Mouse (Mus musculus) large intestine, adult 2 months (tissue): ENCODE results near the gene Iars2. TPM values are rescaled to one million over a fixed set of nuclear protein-coding genes. Genes with fewer than 3 reads are reported as not detected.

Source experiments
- DNase-seq: peaks from one replicate; pipeline ENCODE4 v3.0.0-alpha.2; 2012; ENCODE audit warnings: low read depth, low spot score
- WGBS: fragments of 180-500 bp; shearing (Covaris S2); methylation state at CpG from one replicate; pipeline ENCODE4 v1.1.7; 2018; 5-methylcytosine and 5-hydroxymethylcytosine counted together
- polyA plus RNA-seq: library from polyadenylated mRNA; depleted of rRNA; stranded (reverse); fragments of >200 nt; gene quantifications from 2 replicates; pipeline ENCODE4 v1.2.3, GENCODE M21; 2012; rRNA removed

Iars2 gene
- polyA plus RNA-seq, result 19.5 and 22.2 TPM in 2 replicates

DNA sequence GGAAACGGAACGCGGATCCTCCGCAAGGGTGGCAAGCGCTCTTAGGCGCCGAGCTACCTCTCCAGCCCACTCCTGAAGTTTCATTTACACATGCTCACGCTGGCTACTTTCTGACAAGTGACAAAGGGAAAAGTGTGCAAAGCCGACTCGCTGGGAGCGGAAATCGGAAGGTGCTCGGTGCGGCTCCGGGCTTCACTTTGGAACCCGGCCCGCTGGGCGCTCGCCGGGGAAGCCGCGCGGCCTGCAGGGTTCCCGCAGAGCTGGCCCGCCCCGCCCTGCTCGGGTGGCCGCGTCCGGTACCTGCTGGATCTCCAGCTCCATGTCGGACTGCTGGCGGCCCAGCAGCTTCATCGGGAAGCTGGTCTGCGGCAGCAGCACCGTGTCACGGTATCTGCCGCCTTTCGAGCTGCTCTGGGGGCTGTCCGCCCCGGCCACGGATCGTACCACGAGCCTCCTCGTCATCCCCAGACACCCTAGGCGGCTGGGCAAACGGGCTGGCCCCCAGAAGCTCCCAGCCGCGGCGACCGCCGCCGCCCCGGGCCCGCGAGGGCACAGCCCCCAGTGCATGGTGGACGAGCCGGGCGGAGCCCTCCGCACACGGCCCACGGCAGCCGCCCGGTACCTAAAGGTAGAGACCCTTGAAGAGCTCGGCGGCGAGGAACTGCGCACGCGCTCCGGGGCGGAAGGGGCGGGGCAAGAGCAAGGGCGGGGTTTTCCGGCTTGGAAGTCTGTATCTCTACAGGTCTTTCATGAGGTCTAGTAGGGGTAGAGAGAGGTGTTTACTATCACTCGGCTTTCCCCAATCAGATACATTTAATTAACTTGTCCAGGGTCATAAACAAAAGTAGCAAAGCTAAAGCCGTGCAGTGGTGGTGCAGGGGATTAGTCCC is at the start of gene Iars2:
Gene Iars2 (minus strand): TSS at position 676 of the 890 bp plus-strand sequence.
- DNase-seq, result no peak
- under 1% methylated on average over 76 of the region's 76 CpGs for WGBS

GRCm38 (mm10) chr1:185377429-185377828 is 48.2 kb upstream of the Iars2 start:
- no peak for DNase-seq
- 74% methylated on average over 2 of the region's 2 CpGs for WGBS

GRCm38 (mm10) chr1:185376390-185376789 is 47.2 kb upstream of the Iars2 start:
- DNase-seq, result no peak

DNA sequence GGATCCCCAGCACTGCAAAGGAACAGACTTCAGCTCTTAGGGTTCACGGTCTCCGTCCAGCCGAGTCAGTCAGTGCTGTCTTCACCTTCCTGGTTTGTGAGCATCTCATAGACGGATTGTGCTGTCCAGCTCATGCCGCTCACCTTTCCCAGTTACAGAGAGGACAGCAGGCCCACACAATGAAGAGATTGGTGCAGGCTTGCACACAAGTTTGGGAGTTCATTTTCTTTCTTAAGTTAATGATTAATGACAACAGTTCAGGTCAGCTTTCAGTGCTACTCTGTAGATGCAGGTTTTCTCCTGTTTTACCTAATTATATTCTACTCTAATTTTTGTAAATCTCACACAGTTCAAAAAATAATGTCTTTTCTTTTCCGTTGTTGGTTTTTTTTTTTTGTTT is 40.8 kb upstream of the Iars2 start:
- 89% methylated on average over 6 of the region's 6 CpGs for WGBS
- DNase-seq, result no peak

DNA sequence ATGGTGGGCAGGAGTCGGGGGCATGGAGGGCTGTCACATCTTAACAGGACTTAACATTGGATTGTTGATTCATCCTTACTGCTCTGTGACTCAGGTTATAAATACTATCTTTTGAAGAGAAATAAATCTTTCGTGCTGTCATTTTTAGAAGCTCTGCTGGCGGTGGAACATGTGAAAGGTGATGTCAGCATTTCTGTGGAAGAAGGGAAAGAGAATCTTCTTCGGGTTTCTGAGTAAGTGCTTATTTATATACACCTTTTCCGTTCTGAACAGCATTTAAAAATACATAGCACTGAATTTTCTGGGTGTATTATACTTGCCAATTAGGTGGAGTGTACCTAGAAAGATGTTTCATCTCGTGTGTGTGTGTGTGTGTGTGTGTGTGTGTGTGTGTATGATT is 38.2 kb upstream of the Iars2 start:
- DNase-seq, result no peak
- WGBS, result 70% methylated on average over 6 of the region's 6 CpGs

DNA sequence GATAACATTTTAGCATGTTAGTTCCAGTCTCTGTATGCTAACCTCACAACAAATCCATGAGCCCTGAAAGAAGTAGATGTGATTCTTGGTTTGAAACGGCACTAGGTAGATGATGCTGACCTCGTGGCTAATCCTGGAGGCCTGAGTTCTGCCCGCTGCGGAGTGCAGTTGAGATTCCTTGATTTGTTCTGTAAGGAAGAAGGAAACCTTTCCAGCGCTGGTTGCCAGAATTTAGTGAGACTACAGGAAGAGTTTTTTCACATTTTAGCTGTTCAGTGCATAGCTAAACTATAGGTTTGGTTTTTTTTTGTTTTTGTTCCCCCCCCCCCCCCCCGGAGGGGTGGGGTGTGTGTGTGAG is 35.0 kb upstream of the Iars2 start:
- WGBS, result 24% methylated on average over 6 of the region's 6 CpGs
- no peak for DNase-seq

DNA sequence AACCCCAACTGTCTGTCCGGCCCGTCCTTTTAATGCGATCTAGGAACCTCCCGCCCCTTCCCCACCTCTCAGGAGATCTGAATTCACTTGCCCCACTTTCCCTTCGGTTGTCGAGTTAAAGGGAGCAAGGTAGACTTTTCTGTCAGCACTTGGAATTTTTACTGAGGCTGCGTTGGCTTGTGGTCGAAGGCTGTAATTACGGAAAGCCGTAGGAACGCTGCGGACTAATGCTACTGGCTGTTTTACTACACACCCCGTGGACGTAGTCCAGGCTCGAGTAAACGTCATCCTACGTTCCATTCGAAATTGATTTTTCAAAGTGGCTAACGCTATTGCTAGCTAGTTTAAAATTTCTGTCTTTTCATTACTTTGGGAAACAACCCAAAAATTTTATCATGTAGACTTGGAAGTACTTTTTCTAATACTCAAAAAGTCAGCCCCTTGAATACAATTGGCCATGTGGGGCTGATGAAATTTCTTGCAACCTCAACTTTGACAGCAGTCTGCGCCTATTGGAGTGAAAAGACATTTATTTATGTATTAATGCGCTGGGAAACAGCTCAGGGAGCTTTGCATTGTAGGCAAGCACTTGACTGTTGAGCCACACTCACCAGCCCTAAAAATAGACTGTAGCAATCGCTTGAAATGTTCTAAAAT is 34.5 kb upstream of the Iars2 start:
- DNase-seq, result peak; percentile 25
- WGBS, result 1% methylated on average over 22 of the region's 22 CpGs

DNA sequence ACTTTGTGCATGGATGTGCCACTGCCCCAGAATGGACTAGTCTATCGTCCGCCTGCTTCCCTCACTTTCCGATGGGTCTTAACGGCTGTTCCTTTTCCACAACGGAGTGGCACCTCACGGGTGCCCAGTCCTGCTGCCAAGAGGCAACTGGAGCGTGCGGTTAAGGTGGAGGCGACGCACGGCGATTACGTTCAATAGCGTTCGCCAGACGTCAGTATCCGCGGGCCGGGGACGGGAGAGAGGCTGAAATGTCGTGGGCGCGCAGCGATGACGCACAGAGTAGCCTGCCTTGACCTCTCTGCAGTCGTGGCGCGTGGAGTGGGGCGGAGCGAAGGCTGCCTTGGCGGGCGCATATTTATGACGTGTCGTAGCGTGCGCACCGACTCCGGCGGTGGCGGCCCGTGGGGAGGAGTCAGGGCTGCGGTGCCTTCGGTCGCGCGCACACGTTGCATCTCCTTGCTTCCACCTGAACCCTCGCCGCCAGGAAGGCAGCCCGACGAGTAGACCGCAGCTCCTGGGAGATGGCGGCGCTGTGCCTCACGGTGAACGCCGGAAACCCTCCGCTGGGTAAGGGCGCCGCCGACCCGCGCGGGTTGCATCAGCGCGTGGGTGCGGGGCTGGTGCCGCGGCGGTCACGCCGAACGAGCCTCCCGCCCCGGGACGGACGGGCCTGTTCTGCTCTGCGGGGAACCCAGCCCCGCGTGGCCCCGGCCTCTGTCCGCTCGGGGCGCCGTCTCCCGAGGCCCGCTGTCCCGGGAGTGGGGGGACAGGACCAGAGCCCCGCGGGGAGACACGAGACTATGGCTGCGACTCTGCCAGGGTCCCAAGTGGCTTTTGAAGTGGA is 33.7 kb upstream of the Iars2 start, which contains the start of gene Eprs:
Gene Eprs (plus strand): TSS at position 368 of the 844 bp plus-strand sequence.
- WGBS, result under 1% methylated on average over 92 of the region's 92 CpGs
- peak; percentile 90 for DNase-seq

DNA sequence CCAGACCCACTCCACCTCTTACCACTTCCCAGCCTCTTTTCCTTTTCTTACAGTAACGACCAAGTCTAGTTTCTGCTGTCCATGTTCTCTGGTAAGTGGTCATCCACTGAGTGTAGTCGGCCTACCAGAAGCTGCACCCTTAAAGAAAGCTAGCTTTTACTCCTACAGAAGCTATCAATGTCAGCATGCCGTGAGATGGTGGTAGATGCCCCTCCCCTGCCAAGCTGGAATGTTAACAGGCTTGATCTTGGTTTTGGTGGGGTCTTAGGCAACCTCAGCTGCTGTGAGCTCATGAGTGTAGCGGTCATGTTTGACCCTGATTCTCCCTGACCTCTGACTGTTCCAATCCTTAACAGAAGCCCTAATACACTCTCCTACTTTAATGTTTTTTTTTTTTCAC is 29.0 kb upstream of the Iars2 start:
- 84% methylated on average over 4 of the region's 4 CpGs for WGBS
- no peak for DNase-seq

- no peak for DNase-seq
- 95% methylated on average over 8 of the region's 8 CpGs for WGBS
Observed at GRCm38 (mm10) chr1:185356246-185356645, 27.1 kb upstream of the Iars2 start.

DNA sequence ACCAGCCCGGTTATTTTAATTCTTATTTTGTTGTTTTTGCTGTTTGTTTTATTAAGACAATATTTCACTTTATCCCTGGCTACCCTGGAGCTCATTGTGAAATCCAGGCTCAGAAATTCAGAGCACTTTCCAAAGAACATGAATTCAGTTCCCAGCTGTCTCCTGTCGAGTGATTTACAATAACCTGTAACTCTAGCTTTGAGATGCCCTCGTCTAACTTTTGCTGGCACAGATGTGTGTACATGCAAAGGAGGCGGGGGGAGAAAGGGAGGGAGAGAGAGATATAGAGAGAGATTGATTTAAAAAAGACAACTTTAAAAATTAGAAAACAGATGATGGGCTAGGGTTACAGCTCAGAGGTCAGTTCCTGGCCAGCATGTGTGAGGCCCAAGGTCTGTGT is 25.5 kb upstream of the Iars2 start:
- DNase-seq, result no peak
- WGBS, result 74% methylated on average over 4 of the region's 4 CpGs

DNA sequence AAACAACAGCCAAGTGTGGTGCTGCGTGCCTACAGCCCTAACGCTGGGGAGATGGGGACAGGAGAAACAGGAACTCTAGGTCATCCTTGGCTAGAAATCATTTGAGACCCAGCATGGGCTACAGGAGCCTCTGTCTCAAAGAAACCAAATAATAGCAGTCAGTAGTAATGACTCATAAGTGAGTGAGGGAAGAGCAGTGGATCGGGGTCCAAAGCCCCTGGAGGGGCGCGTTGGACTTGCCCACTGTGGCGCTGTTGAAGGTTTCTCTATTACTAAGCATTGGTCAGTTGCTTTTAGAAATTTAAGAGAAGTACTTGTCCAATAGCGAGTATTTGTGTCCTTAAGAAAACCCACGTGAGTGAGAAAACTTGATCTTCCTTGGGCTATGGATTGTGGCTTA is 24.2 kb upstream of the Iars2 start:
- no peak for DNase-seq
- WGBS, result 95% methylated on average over 8 of the region's 8 CpGs

DNA sequence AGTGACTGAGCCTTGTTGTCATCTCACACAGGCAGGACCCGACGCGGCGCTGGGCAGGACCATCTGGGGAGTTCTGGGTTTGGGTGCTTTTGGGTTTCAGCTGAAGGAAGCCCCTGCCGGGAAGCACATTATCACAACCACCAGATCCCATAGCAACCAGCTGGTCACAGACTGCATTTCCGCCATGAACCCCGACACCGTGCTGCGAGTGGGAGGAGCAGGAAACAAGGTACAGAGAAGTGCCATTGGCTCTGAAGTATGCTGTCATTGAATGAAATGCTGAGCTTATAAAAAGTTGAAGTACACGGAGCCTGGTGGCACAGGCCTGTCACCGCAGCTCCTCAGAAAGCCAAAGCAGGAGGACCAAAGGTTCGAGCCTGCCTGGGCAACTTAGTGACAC is 23.0 kb upstream of the Iars2 start:
- WGBS, result 92% methylated on average over 12 of the region's 12 CpGs

DNA sequence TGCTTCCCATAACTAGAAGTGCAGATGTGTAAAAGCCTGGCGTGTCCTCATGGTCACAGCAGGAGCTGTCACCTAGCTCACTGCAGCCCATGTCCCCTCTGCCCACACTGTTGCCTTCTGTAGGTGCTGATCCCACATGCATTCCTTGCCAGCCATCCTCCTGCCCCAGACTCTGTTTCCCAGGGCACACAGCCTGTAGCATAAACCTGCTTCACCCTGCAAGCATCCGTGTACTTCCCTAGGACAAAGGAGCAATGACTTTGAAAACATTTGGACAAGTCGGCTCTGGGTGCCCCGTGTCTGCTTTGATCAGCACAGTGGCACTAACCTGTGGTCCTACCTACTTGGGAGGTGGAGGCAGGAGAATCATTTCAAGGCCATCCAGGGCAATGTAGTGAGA is 21.4 kb upstream of the Iars2 start:
- DNase-seq, result no peak
- WGBS, result 94% methylated on average over 4 of the region's 4 CpGs

More for the DNA sequence above, 23.0 kb upstream of the Iars2 start:
- no peak for DNase-seq

DNA sequence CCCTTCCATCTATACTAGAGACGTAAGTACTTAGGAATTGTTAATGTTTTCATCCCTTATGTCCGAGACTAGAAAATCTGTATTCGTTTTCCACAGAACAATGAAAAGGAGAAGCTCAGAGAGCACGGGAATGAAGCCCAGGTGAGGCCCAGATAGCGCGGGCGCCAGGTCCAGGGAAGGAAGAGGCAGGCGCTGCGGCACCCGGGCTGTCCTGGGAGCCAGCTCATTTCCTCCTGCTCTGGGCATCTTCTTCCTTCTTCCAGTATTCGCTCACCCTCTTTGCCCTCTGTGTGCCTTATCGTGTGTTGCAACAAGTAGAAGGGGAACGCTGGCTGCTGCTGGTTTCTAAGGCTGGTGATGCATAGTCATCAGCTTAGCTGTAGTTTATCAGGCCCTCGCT is 20.5 kb upstream of the Iars2 start:
- WGBS, result 94% methylated on average over 14 of the region's 14 CpGs
- DNase-seq, result no peak

- 55% methylated on average over 10 of the region's 10 CpGs for WGBS
- DNase-seq, result no peak
Observed at GRCm38 (mm10) chr1:185346188-185346587, 17.0 kb upstream of the Iars2 start.

DNA sequence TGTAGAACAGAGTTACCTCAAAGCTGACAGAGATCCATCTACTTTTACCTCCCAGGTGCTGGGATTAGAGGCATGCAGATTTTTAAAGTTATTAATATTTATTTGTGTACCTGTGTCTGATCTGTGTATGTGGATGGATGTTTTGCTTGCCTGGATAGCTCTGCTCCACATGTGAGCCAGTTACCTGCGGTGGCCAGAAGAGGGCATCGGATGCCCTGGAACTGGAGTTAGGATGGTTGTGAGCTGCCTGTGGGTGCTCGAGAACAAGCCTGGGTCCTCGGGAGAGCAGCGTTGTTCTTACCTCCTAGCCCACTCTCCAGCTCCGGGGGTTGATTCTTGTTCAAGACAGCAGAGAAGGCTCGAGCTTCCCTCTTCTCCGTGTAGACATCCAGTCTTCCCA is 14.2 kb upstream of the Iars2 start:
- DNase-seq, result no peak
- 88% methylated on average over 8 of the region's 8 CpGs for WGBS

DNA sequence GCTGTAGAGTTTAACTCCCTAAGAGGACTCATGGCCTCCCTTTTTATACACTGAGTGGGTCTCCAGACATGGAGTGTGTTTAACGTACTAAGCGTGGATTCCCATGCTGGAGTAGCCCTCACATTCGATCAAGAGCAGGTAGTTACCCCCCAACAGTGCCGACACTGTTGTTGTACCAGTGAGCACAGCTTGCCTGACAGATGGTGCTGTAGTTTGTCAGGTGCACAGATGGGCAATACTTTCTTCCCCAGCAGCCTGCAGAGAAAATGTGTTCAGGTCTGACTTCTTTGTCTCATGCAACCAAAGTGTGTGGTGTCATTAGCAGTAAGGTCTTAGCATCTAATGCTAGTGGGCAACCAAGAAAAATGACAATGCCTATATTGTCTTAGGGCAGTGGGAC is 13.2 kb upstream of the Iars2 start:
- no peak for DNase-seq
- 98% methylated on average over 4 of the region's 4 CpGs for whole genome bisulfite sequencing

- WGBS, result 19% methylated on average over 3 of the region's 3 CpGs
- no peak for DNase-seq
Observed at GRCm38 (mm10) chr1:185336535-185336934, 7.3 kb upstream of the Iars2 start.

- DNase-seq, result no peak
- 58% methylated on average over 6 of the region's 6 CpGs for WGBS
Observed at GRCm38 (mm10) chr1:185335231-185335765, 6.1 kb upstream of the Iars2 start.
